Comparison of ENCODE assay signal across 19 mouse cellular contexts in genomic region chr4:148507585-148507984, GRCm38 (mm10). TPM values are rescaled to one million over a fixed set of nuclear protein-coding genes. Genes with fewer than 3 reads are reported as not detected.
DNase-seq lines count a peak whose midpoint lies in the region; ATAC-seq lines count a peak whose summit lies in the region.
"Had no signal": no experiment of that assay in that cellular context is flagged by ENCODE, and none has a peak within 500 bp of the region (broad histone marks: within the 10 kb centered on the region; RNA-seq: fewer than 3 reads in every experiment).

No protein-coding gene starts in this region.

- H3K9ac ChIP-seq in limb, embryonic 12.5 days (replicated peaks), result no peak overlapping the region
- H3K9ac ChIP-seq: embryonic facial prominence, embryonic 13.5 days; heart, embryonic 15.5 days; liver, embryonic 14.5 days; midbrain, embryonic 13.5 days had no signal

- H3K27me3 ChIP-seq in limb, embryonic 12.5 days, result no peaks in the 10 kb centered on the region
- H3K27me3 ChIP-seq: embryonic facial prominence, embryonic 13.5 days; heart, embryonic 15.5 days; midbrain, embryonic 13.5 days had no signal

- peaks cover 24% of the 10 kb centered on the region for H3K4me1 ChIP-seq in limb, embryonic 12.5 days (replicated peaks)
- H3K4me1 ChIP-seq: embryonic facial prominence, embryonic 13.5 days; forebrain, embryonic 10.5 days; midbrain, embryonic 13.5 days had no signal

- no peak overlapping the region for H3K4me3 ChIP-seq in limb, embryonic 12.5 days (replicated peaks)
- H3K4me3 ChIP-seq: embryonic facial prominence, embryonic 13.5 days; forebrain, embryonic 10.5 days; heart, embryonic 15.5 days; midbrain, embryonic 13.5 days had no signal

- H3K36me3 ChIP-seq in limb, embryonic 12.5 days, result peaks cover 52% of the 10 kb centered on the region

- peak; percentile 19 for DNase-seq in embryo, embryonic 11 days
- DNase-seq in embryo, embryonic 10 days (ENCODE audit: low spot score), result no peak
- peak; percentile 6 for DNase-seq in retina, postnatal 1 day
- DNase-seq in retina, embryonic 14.5 days (ENCODE audit: low spot score), result no peak
- no peak for DNase-seq in natural killer cell, adult 2 months (ENCODE audit: low spot score in 2 of 2)
- DNase-seq in adrenal gland, postnatal 25 days, result no peak
- DNase-seq: cerebellum, postnatal 14 days; kidney, adult 8-10 months; kidney, postnatal 4 days had no signal

- peak overlapping the region; percentile 9; the same call in 1 of the 2 replicates for H3K27ac ChIP-seq in limb, embryonic 12.5 days
- H3K27ac ChIP-seq: embryonic facial prominence, embryonic 13.5 days; forebrain, embryonic 10.5 days; heart, embryonic 15.5 days; liver, embryonic 14.5 days; macrophage; midbrain, embryonic 13.5 days had no signal

- no peak for ATAC-seq in limb, embryonic 12.5 days (ENCODE audit: insufficient number of reproducible peaks, insufficient read depth, low FRiP score, low TSS enrichment, low read depth)
- no peak for ATAC-seq in monocyte, adult 5-6 weeks (replicated peaks; ENCODE audit: insufficient number of reproducible peaks, low FRiP score, low TSS enrichment, poor library complexity, severe bottlenecking)
- ATAC-seq: midbrain, embryonic 13.5 days had no signal

- WGBS in limb, embryonic 12.5 days, result 43% methylated on average over 5 of the region's 5 CpGs

- no peak overlapping the region for H3K4me2 ChIP-seq in limb, embryonic 12.5 days
- H3K4me2 ChIP-seq: embryonic facial prominence, embryonic 13.5 days; heart, embryonic 15.5 days; midbrain, embryonic 13.5 days had no signal

- H3K9me3 ChIP-seq in limb, embryonic 12.5 days, result no peaks in the 10 kb centered on the region
- H3K9me3 ChIP-seq: embryonic facial prominence, embryonic 13.5 days; forebrain, embryonic 10.5 days; heart, embryonic 15.5 days; midbrain, embryonic 13.5 days had no signal

RNA-seq across cellular contexts. Expression of gene Angptl7, which starts 7.3 kb away (rescaled TPM):
- polyA plus RNA-seq in limb, embryonic 12.5 days (2016; fragmentation: Nextera tagmentation; extraction: Ambion mirVana), result 0.89 and 1.1 TPM in 2 replicates
- total RNA-seq in adrenal gland, postnatal 25 days (2021), result 0.52 and 1.3 TPM in 2 replicates
- total RNA-seq in monocyte, adult 5-6 weeks (2017), result not detected in 3 replicates
- total RNA-seq: granulocyte monocyte progenitor cell, adult 5-6 weeks; MEL had no signal

RNA-seq across cellular contexts. Expression of gene Exosc10, which starts 50.6 kb away (rescaled TPM):
- 110 and 113 TPM in 2 replicates for polyA plus RNA-seq in limb, embryonic 12.5 days (2016; fragmentation: Nextera tagmentation; extraction: Ambion mirVana)
- 54.7 and 55.2 TPM in 2 replicates for total RNA-seq in adrenal gland, postnatal 25 days (2021)
- 32.2 to 60.4 TPM (median 37.1 TPM) in 3 replicates for total RNA-seq in monocyte, adult 5-6 weeks (2017)

RNA-seq across cellular contexts. Expression of gene Mtor, which starts 59.2 kb away (rescaled TPM):
- 19.3 and 19.7 TPM in 2 replicates for polyA plus RNA-seq in limb, embryonic 12.5 days (2016; fragmentation: Nextera tagmentation; extraction: Ambion mirVana)
- total RNA-seq in adrenal gland, postnatal 25 days (2021), result 61.0 and 81.2 TPM in 2 replicates
- total RNA-seq in monocyte, adult 5-6 weeks (2017), result 14.9 to 23.1 TPM (median 19.1 TPM) in 3 replicates

Comparison
In these comparisons a context has a peak if more than half of its experiments do, and no peak if none do; other contexts are left out.
1. DNase-seq: peak in embryo, embryonic 11 days (single experiment) and retina, postnatal 1 day (single experiment); none in embryo, embryonic 10 days (single experiment), retina, embryonic 14.5 days (single experiment), natural killer cell, adult 2 months (0 of 2) and adrenal gland, postnatal 25 days (single experiment).